30 mouse cellular contexts compared by ENCODE assay signal in genomic region chr11:6823176-6823575, GRCm38 (mm10). TPM values are rescaled to one million over a fixed set of nuclear protein-coding genes. Genes with fewer than 3 reads are reported as not detected.
"Had no signal": no experiment of that assay in that cellular context is flagged by ENCODE, and none has a peak within 500 bp of the region (broad histone marks: within the 10 kb centered on the region; RNA-seq: fewer than 3 reads in every experiment).

No protein-coding gene starts in this region.

- H3K9ac ChIP-seq: kidney, embryonic 15.5 days; limb, embryonic 12.5 days; liver, embryonic 13.5 days; midbrain, embryonic 13.5 days; neural tube, embryonic 13.5 days; stomach, embryonic 15.5 days had no signal

- DNase-seq: kidney, adult 8-10 months; kidney, postnatal 25 days; layer of hippocampus, adult 9-11 months; liver; liver, embryonic 13.5 days; lung, adult 2 months; retina, postnatal 1 day; right cerebral cortex, postnatal 25 days; spleen, adult 18-20 months; thymus, postnatal 25 days had no signal

- H3K4me3 ChIP-seq: kidney, embryonic 15.5 days; layer of hippocampus, adult 2 months; left cerebral cortex, adult 2 months; limb, embryonic 12.5 days; liver, embryonic 13.5 days; megakaryocyte, embryonic 14.5 days; midbrain, embryonic 10.5 days; midbrain, embryonic 13.5 days; myocyte; neural tube, embryonic 13.5 days; stomach, embryonic 15.5 days had no signal

- H3K27me3 ChIP-seq: kidney, embryonic 15.5 days; limb, embryonic 12.5 days; liver, embryonic 13.5 days; megakaryocyte, embryonic 14.5 days; midbrain, embryonic 13.5 days; neural tube, embryonic 13.5 days; stomach, embryonic 15.5 days had no signal

- H3K4me2 ChIP-seq: kidney, embryonic 15.5 days; limb, embryonic 12.5 days; liver, embryonic 13.5 days; midbrain, embryonic 13.5 days; neural tube, embryonic 13.5 days; stomach, embryonic 15.5 days had no signal

- H3K36me3 ChIP-seq: kidney, embryonic 15.5 days; limb, embryonic 12.5 days; liver, embryonic 13.5 days; midbrain, embryonic 10.5 days; midbrain, embryonic 13.5 days; neural tube, embryonic 13.5 days; stomach, embryonic 15.5 days had no signal

- H3K9me3 ChIP-seq: kidney, embryonic 15.5 days; limb, embryonic 12.5 days; liver, embryonic 13.5 days; megakaryocyte, embryonic 14.5 days; midbrain, embryonic 10.5 days; midbrain, embryonic 13.5 days; neural tube, embryonic 13.5 days; stomach, embryonic 15.5 days had no signal

- H3K4me1 ChIP-seq: kidney, embryonic 15.5 days; limb, embryonic 12.5 days; liver, embryonic 13.5 days; megakaryocyte, embryonic 14.5 days; midbrain, embryonic 13.5 days; neural tube, embryonic 13.5 days; stomach, embryonic 15.5 days had no signal

- ATAC-seq: lung, postnatal 0 days; midbrain, embryonic 13.5 days; midbrain, embryonic 16.5 days had no signal

- H3K27ac ChIP-seq: kidney, embryonic 15.5 days; layer of hippocampus, adult 2 months; left cerebral cortex, adult 2 months; limb, embryonic 12.5 days; liver, embryonic 13.5 days; midbrain, embryonic 10.5 days; midbrain, embryonic 13.5 days; neural tube, embryonic 13.5 days; stomach, embryonic 15.5 days had no signal

RNA-seq across cellular contexts. Expression of gene Gm11983, which starts 14.3 kb away (rescaled TPM):
- total RNA-seq: layer of hippocampus, adult 2 months; layer of hippocampus, postnatal 25 days; left cerebral cortex, adult 2 months; left cerebral cortex, postnatal 10 days; left cerebral cortex, postnatal 36 days; monocyte, adult 5-6 weeks; neutrophil, adult 5-6 weeks had no signal
- polyA plus RNA-seq: kidney, embryonic 15.5 days; large intestine, adult 2 months; limb, embryonic 12.5 days; liver, embryonic 13.5 days; liver, embryonic 16.5 days; lung, adult 2 months; lung, postnatal 0 days; midbrain, embryonic 10.5 days; midbrain, embryonic 13.5 days; midbrain, embryonic 16.5 days; myocyte; neural tube, embryonic 13.5 days; stomach, embryonic 15.5 days; thymus, postnatal 0 days had no signal
